Mouse (Mus musculus) gastrocnemius, postnatal 25 days (tissue): ENCODE measurements at regions not wholly inside any gene's neighbourhood (a gene's known extent, or its start where the extent isn't known, plus 50 kb on each side); places are given as distances from the start of the nearest gene placed in this dataset.

ENCODE experiments used
- DNase-seq: peaks from one replicate; pipeline ENCODE4 v3.0.0; 2022

DNA sequence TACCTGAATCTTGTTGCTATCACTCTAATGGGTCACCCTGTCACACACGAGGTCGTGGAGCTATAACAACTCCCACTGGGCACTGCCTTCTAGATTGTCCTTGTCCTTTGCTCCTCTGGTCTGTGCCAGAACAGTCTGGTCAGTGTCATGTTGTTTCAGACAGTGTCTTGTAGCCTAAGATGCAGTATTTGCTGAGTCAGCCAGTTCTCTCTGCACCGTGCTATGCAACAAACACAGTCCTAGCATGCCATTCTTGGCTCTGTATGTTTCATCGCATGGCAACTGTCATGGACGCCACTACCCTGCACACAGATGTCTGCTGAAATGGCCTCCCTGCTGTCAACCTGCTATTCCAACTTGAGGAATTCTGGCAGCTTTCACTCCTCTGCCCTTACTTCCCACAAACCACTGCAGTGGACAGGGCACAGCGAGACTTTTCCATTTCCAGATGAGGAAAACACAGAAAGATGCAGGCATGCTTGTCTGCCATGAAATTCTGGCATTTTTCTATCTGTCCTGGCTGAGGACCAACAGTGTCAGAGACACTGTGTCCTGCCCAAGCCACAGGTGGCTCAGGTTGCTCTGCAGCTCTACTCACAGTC lies 117.3 kb upstream of the Slc22a23 start:
- no peak for DNase-seq

DNA sequence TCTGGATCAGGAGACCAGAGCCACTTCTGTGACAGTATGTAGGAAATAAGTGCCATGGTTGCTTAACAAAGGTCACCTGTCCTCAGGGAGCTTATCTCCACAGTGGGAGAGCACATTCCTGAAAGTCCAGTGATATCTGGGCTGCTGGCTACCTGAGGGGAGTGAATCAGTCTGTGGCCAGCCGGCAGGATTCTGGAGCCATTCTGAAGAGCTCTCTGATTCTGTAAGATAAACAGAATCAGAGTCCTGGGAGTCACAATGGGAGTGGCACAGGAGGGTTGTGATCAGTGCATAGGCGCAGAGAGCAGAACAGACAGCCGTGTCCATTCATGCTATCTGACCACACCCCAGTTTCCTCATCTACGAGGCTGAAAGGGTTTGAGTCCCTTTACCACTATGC lies 116.0 kb upstream of the Slc22a23 start:
- no peak for DNase-seq

DNA sequence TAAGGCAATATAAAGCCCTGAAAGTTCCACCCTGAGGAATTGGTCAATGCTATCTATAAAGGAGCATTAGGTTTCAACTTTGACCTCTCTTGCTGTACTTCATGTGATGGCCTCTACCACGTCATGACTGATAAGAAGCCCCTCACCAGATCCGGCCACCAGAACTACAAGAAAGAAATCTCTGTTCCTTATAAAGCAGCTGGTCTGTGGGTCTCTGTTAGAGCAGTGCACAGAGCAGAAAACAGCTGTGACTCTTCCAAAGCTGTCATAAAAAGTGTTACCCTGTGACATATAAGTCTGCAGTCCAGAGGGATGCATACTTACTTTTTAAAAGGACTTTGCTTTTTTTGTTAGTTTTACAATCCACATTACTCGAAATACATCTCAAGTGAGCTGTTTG lies 111.1 kb upstream of the Slc22a23 start:
- no peak for DNase-seq

DNA sequence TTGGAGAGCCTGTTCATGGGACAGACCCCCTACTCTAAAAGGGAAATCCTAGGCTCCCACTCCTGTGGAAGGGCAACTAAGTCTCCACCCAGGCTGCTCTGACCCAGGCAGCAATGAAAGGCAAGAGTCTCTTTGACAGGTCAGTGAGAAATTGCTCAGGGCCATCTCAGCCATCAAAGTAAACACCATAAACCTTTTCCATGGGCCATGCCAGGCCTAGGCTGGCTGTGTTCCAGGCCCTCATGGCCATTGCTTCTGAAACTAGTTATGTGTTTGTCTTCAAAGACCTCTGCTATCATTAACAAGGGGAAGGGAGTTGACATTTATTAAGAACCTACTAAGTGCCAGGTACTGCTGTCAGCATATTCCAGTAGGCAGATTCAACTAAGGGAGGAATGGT lies 101.8 kb upstream of the Slc22a23 start:
- no peak for DNase-seq

DNA sequence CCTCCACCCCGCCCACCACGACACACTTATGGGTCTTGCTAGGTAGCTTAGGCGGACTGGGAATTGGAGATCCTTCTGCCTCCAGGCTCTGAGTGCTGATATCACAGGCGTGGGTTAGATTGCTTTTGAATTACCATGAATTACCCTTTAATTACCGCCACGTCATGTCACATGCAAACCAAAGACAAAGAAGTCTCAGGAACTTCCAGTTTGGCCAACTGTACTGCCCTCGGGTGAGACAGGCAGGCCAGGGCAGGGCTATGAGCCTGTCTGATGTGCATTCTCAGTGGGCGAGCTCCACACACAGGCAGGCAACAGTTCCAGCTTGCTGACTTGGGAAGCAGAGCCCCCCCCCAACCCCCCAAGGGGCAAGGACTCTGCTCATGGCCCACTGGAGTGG lies 101.3 kb upstream of the Slc22a23 start:
- no peak for DNase-seq

DNA sequence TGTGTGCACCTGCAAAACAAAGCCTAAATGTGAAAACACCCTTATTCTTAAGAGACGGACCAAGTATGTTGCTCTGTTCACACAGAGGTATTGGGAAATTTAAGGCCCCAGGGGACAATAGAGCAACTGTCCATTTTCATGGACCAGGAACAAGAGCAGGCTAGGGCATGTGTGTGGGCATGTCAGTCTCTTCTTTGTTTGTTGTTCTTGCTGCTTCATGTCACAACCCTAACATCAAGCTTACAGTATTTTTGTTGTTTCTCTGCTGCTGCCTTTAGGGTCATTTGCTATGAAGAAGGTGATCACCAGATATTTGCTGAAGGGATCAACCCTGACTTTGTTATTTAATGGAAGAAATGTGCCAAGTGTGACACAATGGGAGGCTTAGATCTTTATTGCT lies 96.4 kb upstream of the Slc22a23 start:
- no peak for DNase-seq

DNA sequence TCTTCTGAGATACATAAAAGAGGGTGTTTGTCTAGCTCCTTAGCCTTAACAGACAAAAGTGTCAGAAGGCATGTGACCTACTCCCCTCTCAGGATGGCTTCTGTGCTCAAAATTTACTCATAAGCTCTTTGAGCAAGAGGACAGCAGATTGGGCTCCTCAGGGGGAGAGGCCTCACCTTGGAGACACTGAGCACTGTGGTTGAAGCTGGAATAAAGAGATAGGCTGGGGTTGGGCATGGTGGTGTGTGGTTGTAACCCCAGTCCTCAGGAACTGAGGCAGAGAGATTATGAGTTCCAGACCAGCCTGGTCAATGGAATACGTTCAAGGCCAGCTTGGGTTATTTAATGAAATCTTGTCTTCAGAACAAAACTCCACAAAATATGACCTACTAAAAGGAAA lies 82.5 kb upstream of the Slc22a23 start:
- no peak for DNase-seq

DNA sequence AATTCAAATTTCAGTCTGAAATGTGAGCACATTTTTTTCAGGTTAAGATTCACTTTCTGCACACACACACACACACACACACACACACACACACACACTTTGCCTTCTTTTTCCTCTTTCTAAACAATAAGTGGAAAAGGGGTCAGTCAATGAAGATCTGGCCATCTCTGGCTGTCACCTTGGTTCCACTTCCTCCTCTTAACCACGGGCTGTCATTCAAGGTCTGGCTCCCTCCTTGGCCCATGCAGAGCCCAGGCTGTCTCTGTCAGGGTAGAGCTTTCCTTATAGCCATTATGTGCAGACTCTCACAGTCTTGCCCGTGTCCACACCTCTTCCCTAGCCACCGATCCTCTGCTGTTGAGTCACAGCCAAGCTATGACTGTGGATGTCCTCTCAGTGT lies 79.9 kb upstream of the Slc22a23 start:
- DNase-seq, result no peak

DNA sequence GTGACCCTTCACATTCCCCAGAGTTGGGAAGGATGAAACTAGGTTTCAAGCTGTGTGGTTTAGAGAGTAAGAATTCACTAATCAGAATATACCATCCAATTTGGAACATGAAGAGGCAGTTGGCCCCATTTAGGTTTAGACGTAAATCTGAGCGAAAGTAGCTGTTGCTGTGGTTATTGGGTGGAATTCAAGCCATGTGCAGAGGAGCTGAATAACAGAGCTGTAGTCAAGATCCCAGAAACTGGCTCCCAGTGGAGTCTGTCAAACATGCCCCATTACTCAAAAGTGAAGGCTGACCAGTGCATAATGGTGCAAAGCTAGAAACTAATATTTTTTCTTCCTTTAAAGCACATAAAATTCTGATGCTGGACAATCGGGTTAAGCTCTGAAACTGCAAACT lies 76.7 kb upstream of the Slc22a23 start:
- DNase-seq, result no peak

DNA sequence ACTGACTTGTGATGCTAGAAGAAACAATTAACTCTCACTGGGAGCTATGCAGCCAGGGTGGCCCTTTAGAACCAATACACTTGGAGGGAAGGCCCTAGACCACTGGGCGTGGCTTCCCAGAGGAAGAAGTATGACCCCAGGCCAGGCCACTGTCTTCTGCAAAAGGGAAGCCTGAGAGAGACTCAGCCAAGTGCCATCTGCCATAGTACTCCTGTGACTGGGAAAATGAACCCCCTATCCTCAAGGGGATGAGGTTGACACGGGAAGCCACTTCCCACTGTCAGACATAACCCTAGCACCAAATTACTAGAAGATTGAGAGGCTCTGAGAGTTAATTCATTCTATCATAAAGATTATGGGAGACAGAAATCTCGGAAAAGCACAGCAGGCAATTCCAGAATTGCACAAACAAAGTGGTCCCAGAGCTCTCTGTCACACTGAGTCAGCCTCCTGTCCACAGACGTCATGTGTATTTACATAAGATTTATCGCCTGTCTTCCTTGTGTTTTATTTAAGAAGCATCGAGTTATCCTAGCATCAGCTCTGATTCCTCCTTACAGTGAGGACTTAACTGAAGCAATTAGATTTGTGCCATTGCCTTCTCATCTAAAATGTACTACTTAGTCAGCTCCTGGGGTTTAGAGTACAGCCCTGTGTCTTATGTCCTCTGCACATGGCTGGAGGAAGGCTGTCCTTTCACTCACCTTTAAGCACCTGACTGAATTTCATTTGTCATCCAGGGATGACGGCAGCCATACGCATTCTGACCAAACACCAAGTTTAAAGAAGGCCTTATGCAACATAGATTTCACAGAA lies 75.6 kb upstream of the Slc22a23 start:
- no peak for DNase-seq

DNA sequence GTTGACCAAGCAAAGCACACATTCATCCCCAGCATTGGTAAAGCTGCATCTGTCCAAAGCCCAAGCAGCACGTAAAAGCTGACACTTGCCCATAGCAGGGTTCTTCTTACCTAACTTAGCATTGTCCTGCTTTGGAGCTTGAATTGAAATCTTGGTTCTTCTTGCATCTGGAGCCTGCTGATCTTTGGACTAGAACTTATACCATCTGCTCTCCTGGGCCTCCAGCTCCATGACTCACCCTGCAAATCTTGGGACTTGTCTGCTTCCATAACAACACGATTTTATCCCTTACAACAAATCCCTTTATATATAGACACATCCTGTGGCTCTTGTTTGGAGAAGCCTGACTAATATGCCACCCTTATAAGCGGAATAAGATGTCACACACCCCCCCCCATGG lies 74.1 kb upstream of the Slc22a23 start:
- no peak for DNase-seq

DNA sequence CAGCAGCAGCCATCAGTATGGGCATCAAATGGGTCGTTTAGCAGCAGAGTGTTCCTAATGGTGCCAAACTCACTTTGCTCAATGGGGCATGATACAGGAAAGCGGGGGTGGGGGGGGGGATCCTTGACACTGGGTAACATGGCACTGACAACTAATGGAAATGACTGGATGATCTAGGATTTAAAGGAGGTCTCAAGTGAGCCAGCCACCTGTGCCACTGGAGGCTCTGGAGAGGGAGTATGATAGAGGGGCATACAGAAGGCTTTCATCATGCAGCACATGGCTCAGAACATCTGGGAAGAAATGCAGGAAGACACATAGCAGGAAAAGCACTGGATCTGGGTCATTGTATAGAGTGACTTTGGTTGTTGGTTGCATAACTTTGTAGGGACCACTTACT lies 71.6 kb upstream of the Slc22a23 start:
- no peak for DNase-seq

DNA sequence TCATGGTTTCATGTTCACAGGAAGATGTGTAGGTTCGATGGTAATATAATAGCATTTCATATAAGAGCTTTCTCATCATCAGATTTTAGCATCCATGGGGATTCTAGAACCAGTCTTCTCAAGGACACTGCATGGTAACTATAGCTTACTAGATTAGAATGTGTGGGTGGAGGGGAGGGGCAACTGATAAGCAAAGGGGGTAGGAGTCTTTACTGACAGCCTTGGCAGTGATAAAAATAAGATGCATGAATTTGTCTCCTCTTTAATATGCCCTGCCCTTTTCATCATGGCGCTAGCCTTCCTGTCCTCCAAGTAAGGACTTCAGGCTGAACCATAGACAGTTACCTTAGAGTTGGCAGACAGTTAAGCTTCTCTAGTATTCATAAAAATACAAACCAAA lies 69.6 kb upstream of the Slc22a23 start:
- no peak for DNase-seq

DNA sequence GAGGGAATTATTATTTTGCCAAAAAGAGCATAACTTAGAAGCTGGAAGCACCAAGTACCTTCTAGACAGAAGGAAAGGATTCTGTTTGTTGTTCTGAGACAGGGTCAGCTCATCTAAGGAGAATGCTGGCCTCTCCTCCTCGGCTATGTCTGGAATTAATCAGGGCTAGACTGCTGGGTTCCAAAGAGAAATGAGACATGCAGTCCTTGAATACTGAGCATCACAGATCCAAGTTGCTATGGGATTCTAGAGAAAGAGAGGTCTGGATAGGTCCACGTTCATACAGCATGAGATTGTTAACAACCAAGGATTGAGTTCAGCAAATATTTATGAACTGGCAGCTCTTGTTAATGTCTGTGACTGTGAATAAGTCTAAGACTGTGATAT lies 63.7 kb upstream of the Slc22a23 start:
- no peak for DNase-seq

DNA sequence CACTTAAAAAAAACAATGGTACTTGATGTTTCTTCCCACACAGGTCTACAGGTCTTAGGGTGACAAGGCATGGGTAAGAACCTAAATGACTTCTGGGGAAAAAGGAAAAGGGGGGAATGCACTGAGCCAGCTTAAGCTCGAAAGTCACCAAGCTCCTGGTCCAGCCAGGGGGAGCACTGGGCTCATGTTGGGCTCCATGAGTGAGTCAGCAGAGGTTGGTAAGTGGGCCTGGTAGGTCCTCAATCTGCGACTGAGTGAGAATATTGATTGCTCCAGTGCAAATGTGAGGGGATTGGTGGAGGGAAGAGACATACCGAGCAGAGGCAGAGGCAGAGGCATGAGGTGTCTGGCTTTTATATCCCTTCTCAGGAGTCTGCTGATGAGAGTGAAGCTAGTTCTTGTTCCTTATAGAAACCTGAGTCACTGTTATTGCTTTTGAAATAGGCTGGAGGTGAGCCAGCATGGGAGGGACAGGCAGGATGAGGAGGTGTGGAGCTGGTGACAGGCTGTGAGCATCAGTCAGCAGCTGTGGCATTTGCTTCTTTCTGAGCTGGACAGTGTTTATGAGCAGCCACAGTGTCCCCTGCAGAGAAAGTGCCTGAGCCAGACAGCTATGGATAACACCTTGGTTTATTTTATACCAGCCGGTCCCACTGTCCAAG lies 63.2 kb upstream of the Slc22a23 start:
- peak; percentile 6 for DNase-seq

DNA sequence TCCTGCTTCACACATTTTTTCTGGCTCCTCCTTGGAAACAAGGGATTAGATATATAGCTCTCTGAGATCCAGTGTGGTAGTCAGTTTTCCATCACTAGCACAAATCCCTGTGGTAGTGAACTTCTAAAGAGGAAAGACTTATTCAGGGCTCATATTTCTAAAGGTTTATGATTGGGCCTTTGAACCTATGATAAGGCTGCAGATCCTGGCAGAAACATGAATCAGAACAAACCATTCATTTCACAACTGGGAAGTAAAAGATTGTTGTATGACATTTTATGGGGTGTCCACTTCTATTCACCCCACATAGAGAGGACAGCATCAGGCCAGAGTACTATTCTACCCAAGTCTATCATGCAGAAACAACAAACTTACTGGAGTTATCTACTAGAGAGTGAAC lies 61.3 kb upstream of the Slc22a23 start:
- no peak for DNase-seq

DNA sequence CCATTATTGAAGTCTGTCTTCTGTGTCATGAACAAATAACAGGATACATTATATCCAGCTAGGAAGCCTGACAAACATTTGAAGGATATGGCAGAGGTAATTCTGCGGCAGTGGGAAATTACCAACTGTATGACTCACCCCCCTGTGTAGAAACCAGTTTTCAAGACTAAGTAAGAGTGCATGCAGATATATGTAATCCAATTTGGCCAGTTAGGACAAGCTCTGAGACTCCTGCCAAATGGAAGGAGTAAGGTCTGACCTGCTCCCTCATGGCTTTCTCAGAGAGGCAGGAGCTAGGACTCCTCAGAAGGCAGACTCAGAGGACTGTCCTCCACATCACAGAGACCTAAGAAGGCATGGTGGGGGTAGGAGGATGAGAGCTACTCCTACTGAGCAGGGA lies 57.6 kb upstream of the Slc22a23 start:
- DNase-seq, result no peak

DNA sequence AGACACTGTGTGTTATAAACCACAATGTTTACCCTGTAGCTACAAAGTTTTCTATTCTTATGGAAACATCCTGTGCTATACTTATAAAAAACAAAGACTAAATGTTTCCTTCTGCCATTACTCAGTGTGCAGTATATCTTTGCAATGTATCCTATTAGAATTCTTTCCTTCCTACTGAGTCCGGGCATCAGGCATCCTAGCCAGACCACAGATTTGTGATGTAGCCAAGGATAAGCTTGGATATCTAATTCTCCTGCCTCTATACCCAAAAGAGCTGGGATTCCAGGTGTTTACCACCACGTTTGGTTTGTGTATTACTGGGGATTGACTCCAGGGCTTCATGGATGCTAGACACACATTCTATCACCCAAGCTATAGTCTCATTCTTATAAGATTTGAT lies 56.0 kb upstream of the Slc22a23 start:
- no peak for DNase-seq

DNA sequence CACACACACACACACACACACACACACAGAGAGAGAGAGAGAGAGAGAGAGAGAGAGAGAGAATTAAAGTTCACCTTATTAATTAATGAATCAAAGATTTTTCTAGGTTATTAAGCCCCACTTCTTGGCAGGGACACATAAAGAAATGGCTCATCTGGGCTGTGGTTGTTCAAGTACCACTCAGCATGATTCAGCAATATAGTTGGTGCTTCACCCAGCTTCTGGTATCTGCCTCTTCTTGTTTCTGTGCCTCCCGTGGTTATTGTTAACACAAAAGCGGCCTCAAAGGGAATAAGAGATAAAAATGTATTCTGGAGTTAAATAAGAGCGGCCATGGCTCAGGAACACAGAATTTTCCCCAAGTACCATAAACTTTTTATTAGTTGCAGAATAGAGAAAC lies 53.9 kb upstream of the Slc22a23 start:
- DNase-seq, result no peak

DNA sequence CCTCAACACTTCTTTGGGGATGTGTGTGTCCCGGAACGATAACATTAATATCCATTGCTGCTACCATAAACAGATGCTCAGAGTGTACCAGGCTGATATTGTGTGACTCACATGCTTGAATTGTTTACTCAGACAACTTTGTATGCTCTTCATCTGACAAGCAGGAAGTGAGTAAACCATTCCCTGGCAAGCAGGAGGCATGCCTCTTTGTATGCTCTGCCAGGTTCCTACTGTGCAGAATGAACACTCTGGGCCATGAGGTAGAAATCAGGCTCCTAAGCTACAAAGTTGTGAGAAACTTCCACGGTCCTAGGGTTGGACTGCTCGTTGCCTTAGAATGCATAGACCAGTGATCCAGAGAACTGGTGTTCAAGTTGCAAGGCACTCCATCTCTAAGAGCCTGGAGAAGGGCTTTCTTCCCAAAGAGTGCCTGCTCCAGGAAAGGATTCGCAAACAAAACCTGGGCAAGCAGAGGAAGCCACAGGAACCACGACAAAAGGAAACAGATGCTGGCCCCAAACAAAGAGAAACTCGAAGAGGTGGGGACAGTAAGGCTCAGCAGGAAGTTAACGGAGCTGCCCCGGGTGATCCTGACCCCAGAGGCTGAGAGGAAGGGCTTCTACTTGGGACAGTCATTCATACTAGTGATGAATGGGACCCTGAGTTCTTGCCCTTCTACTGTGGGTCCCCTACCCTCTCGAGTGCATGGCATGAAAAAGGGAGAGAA lies 53.2 kb upstream of the Slc22a23 start:
- DNase-seq, result no peak

DNA sequence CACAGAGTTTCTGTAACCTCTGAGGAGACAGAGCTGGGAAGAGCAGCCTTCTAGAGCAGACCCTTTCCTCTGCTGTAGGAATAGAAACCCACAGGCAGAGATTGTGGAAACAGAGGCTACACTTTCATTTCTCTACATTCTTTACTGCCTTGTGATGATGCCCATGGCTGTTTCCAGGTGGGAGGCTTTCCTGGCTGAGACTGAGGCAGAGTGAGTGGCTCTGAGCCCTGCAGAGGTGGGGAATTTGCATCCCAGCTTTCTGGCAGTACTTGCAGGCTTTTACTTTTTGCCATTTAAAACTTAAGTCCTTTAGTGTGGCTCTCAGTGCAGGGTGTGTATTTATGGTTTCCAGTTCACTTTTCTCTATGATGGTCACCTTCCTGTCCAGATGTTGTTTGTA lies 50.5 kb upstream of the Slc22a23 start:
- DNase-seq, result no peak

DNA sequence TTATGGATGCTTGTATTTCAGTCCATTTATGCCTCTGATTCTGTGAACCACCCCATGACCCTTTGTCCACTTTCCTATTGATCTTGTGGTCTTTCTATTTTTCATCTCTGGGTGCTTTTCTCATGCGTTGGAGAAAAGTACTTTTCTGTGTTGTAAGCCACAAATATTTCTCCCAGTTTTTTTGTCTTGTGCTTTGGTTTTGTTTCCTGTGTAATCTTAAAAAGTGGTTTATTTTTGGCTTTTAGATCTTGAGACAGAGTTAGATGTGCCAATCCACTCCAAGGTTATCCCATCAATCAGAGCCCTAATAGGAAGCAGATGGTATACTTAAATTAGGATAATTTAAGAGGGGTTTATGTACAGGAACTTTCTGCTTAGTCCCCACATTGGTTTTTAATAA lies 50.0 kb upstream of the Slc22a23 start:
- no peak for DNase-seq
